In the genomic region with DNA sequence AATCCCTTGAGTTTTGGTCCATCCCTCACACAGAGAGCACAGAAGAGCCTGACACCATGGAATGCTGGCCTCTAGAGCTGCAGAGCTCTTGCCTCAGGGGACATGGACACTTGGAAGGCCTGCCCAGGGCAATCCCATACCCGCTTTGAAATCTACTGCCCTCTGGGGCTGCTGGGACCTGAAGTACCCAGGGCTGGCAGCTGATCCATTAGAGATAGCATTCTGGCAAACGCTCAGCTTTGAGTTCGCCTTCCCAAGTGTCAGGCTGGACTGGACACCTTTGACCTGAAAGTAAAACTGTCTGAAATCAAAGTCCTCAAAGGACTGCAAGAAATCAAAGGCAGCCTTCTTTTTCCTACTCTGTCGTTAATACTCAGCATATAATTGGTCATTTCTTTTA, we compare ENCODE assay signal across 15 mouse cellular contexts. TPM values are rescaled to one million over a fixed set of nuclear protein-coding genes. Genes with fewer than 3 reads are reported as not detected.
DNase-seq lines count a peak whose midpoint lies in the region; ATAC-seq and TF ChIP-seq lines count a peak whose summit lies in the region.
"Had no signal": no experiment of that assay in that cellular context is flagged by ENCODE, and none has a peak within 500 bp of the region (broad histone marks: within the 10 kb centered on the region; RNA-seq: fewer than 3 reads in every experiment).

No protein-coding gene starts in this region.

- no peak for DNase-seq in hindbrain, embryonic 14.5 days (ENCODE audit: low spot score)
- no peak for DNase-seq in midbrain, postnatal 0 days (ENCODE audit: low spot score)
- DNase-seq in midbrain, embryonic 11.5 days (ENCODE audit: low spot score, missing footprints): no peak
- peak; percentile 39 to 47 for DNase-seq in kidney, adult 8-10 months
- DNase-seq in spleen, adult 12 weeks (ENCODE audit: low spot score): no peak
- no peak for DNase-seq in heart, postnatal 14 days
- DNase-seq: adrenal gland, adult 8-10 months; gastrocnemius, postnatal 10 days had no signal

- no peaks in the 10 kb centered on the region for H3K9me3 ChIP-seq in hindbrain, embryonic 13.5 days
- H3K9me3 ChIP-seq in hindbrain, embryonic 14.5 days (ENCODE audit: control insufficient read depth, low read length): no peaks in the 10 kb centered on the region
- no peaks in the 10 kb centered on the region for H3K9me3 ChIP-seq in midbrain, postnatal 0 days (ENCODE audit: low read length)
- no peaks in the 10 kb centered on the region for H3K9me3 ChIP-seq in midbrain, embryonic 11.5 days (ENCODE audit: control insufficient read depth, low read length)
- no peaks in the 10 kb centered on the region for H3K9me3 ChIP-seq in limb, embryonic 15.5 days
- H3K9me3 ChIP-seq: forebrain, embryonic 12.5 days; heart, embryonic 13.5 days; liver, embryonic 15.5 days; midbrain, embryonic 10.5 days; neural tube, embryonic 13.5 days had no signal

- no peaks in the 10 kb centered on the region for H3K27me3 ChIP-seq in hindbrain, embryonic 13.5 days
- H3K27me3 ChIP-seq in hindbrain, embryonic 14.5 days (ENCODE audit: control insufficient read depth, insufficient read depth, low read length): no peaks in the 10 kb centered on the region
- H3K27me3 ChIP-seq in midbrain, postnatal 0 days (ENCODE audit: insufficient read depth, low read length): no peaks in the 10 kb centered on the region
- H3K27me3 ChIP-seq in midbrain, embryonic 11.5 days (ENCODE audit: control insufficient read depth, insufficient read depth, low read length): no peaks in the 10 kb centered on the region
- H3K27me3 ChIP-seq in limb, embryonic 15.5 days: no peaks in the 10 kb centered on the region
- H3K27me3 ChIP-seq: forebrain, embryonic 12.5 days; heart, embryonic 13.5 days; liver, embryonic 15.5 days; neural tube, embryonic 13.5 days had no signal

- H3K4me2 ChIP-seq in hindbrain, embryonic 13.5 days: no peak overlapping the region
- H3K4me2 ChIP-seq in hindbrain, embryonic 14.5 days (replicated peaks): no peak overlapping the region
- no peak overlapping the region for H3K4me2 ChIP-seq in midbrain, postnatal 0 days (ENCODE audit: low read depth, low read length, poor library complexity, severe bottlenecking)
- H3K4me2 ChIP-seq in midbrain, embryonic 11.5 days: no peak overlapping the region
- no peak overlapping the region for H3K4me2 ChIP-seq in limb, embryonic 15.5 days
- H3K4me2 ChIP-seq: forebrain, embryonic 12.5 days; heart, embryonic 13.5 days; liver, embryonic 15.5 days; neural tube, embryonic 13.5 days had no signal

- intact Hi-C loops in heart, postnatal 14 days (cut with DNase I): no loop called here

- no peak for TF ChIP-seq CTCF in midbrain, postnatal 0 days (IDR thresholded peaks at IDR 0.05)

- no peaks in the 10 kb centered on the region for H3K36me3 ChIP-seq in hindbrain, embryonic 13.5 days
- no peaks in the 10 kb centered on the region for H3K36me3 ChIP-seq in hindbrain, embryonic 14.5 days (replicated peaks; ENCODE audit: control insufficient read depth, insufficient read depth)
- H3K36me3 ChIP-seq in midbrain, postnatal 0 days (ENCODE audit: insufficient read depth, low read length): no peaks in the 10 kb centered on the region
- H3K36me3 ChIP-seq in midbrain, embryonic 11.5 days (ENCODE audit: control insufficient read depth, insufficient read depth, low read length): no peaks in the 10 kb centered on the region
- no peaks in the 10 kb centered on the region for H3K36me3 ChIP-seq in limb, embryonic 15.5 days
- H3K36me3 ChIP-seq: forebrain, embryonic 12.5 days; heart, embryonic 13.5 days; liver, embryonic 15.5 days; midbrain, embryonic 10.5 days; neural tube, embryonic 13.5 days had no signal

- H3K9ac ChIP-seq in hindbrain, embryonic 13.5 days: no peak overlapping the region
- no peak overlapping the region for H3K9ac ChIP-seq in hindbrain, embryonic 14.5 days
- no peak overlapping the region for H3K9ac ChIP-seq in midbrain, postnatal 0 days (replicated peaks; ENCODE audit: low read length, poor library complexity, severe bottlenecking)
- H3K9ac ChIP-seq in midbrain, embryonic 11.5 days (ENCODE audit: low read length): no peak overlapping the region
- no peak overlapping the region for H3K9ac ChIP-seq in limb, embryonic 15.5 days
- H3K9ac ChIP-seq: forebrain, embryonic 12.5 days; heart, embryonic 13.5 days; liver, embryonic 15.5 days; neural tube, embryonic 13.5 days had no signal

- H3K4me3 ChIP-seq in hindbrain, embryonic 13.5 days: no peak overlapping the region
- no peak overlapping the region for H3K4me3 ChIP-seq in hindbrain, embryonic 14.5 days (replicated peaks; ENCODE audit: low read length)
- no peak overlapping the region for H3K4me3 ChIP-seq in midbrain, postnatal 0 days (ENCODE audit: low read depth, low read length)
- no peak overlapping the region for H3K4me3 ChIP-seq in midbrain, embryonic 11.5 days (ENCODE audit: low read depth, low read length)
- H3K4me3 ChIP-seq in limb, embryonic 15.5 days: no peak overlapping the region
- H3K4me3 ChIP-seq: forebrain, embryonic 12.5 days; heart, embryonic 13.5 days; liver, embryonic 15.5 days; midbrain, embryonic 10.5 days; neural tube, embryonic 13.5 days had no signal

- 74% methylated on average over 4 of the region's 4 CpGs for WGBS in hindbrain, embryonic 13.5 days
- WGBS in hindbrain, embryonic 14.5 days: 70% methylated on average over 4 of the region's 4 CpGs
- 71% methylated on average over 4 of the region's 4 CpGs for WGBS in midbrain, postnatal 0 days
- WGBS in midbrain, embryonic 11.5 days: 76% methylated on average over 4 of the region's 4 CpGs
- WGBS in limb, embryonic 15.5 days: 38% methylated on average over 4 of the region's 4 CpGs

- no peak for ATAC-seq in hindbrain, embryonic 13.5 days (ENCODE audit: low FRiP score)
- ATAC-seq in hindbrain, embryonic 14.5 days (ENCODE audit: low FRiP score): no peak
- peak; percentile 39; the same call in 1 of the 2 replicates for ATAC-seq in midbrain, postnatal 0 days (ENCODE audit: low FRiP score)
- ATAC-seq in midbrain, embryonic 11.5 days (ENCODE audit: low FRiP score): no peak
- no peak for ATAC-seq in limb, embryonic 15.5 days (ENCODE audit: insufficient number of reproducible peaks, low FRiP score, low TSS enrichment, low read depth)

- H3K27ac ChIP-seq in hindbrain, embryonic 13.5 days: peak overlapping the region; percentile 46; the same call in 1 of the 2 replicates
- no peak overlapping the region for H3K27ac ChIP-seq in hindbrain, embryonic 14.5 days
- H3K27ac ChIP-seq in midbrain, postnatal 0 days (ENCODE audit: low read depth, low read length): no peak overlapping the region
- H3K27ac ChIP-seq in midbrain, embryonic 11.5 days (ENCODE audit: low read depth, low read length): no peak overlapping the region
- peak overlapping the region; percentile 83 for H3K27ac ChIP-seq in limb, embryonic 15.5 days
- H3K27ac ChIP-seq: forebrain, embryonic 12.5 days; heart, embryonic 13.5 days; liver, embryonic 15.5 days; midbrain, embryonic 10.5 days; neural tube, embryonic 13.5 days had no signal

- no peaks in the 10 kb centered on the region for H3K4me1 ChIP-seq in hindbrain, embryonic 13.5 days (replicated peaks)
- no peaks in the 10 kb centered on the region for H3K4me1 ChIP-seq in hindbrain, embryonic 14.5 days (replicated peaks; ENCODE audit: control insufficient read depth, insufficient read depth, low read length)
- 0 out of 2 replicates have a peak, but pooled peaks cover 3% of the 10 kb centered on the region for H3K4me1 ChIP-seq in midbrain, postnatal 0 days (ENCODE audit: insufficient read depth, low read length)
- H3K4me1 ChIP-seq in midbrain, embryonic 11.5 days (ENCODE audit: control insufficient read depth, insufficient read depth, low read length): no peaks in the 10 kb centered on the region
- H3K4me1 ChIP-seq in limb, embryonic 15.5 days: peaks cover 10% of the 10 kb centered on the region
- H3K4me1 ChIP-seq: forebrain, embryonic 12.5 days; liver, embryonic 15.5 days; midbrain, embryonic 10.5 days had no signal

RNA-seq across cellular contexts. Expression of gene Pkd1l1, which starts 15.0 kb away (rescaled TPM):
- polyA plus RNA-seq in hindbrain, embryonic 13.5 days (2015; fragmentation: Nextera tagmentation; extraction: Ambion mirVana): 0.08 and 0.10 TPM in 2 replicates
- 0.03 and 0.31 TPM in 2 replicates for polyA plus RNA-seq in hindbrain, embryonic 14.5 days (2014; fragmentation: Nextera tagmentation; extraction: Ambion mirVana)
- 0.22 and 1.6 TPM in 2 replicates for total RNA-seq in midbrain, postnatal 0 days (2014; rRNA removed)
- 0.27 and 0.57 TPM in 2 replicates for polyA plus RNA-seq in midbrain, postnatal 0 days (2015; fragmentation: Nextera tagmentation; extraction: Ambion mirVana)
- polyA plus RNA-seq in midbrain, embryonic 11.5 days (2014; fragmentation: Nextera tagmentation; extraction: Ambion mirVana): not detected in 2 replicates
- 0.08 and 0.09 TPM in 2 replicates for polyA plus RNA-seq in limb, embryonic 15.5 days (2015; fragmentation: Nextera tagmentation; extraction: Ambion mirVana)
- under 1 TPM; 0.05 TPM for total RNA-seq in heart, postnatal 14 days (2021)

RNA-seq across cellular contexts. Expression of gene Hus1, which starts 52.9 kb away (rescaled TPM):
- 9.7 and 9.9 TPM in 2 replicates for polyA plus RNA-seq in hindbrain, embryonic 13.5 days (2015; fragmentation: Nextera tagmentation; extraction: Ambion mirVana)
- 10.2 and 12.7 TPM in 2 replicates for polyA plus RNA-seq in hindbrain, embryonic 14.5 days (2014; fragmentation: Nextera tagmentation; extraction: Ambion mirVana)
- 17.0 and 18.9 TPM in 2 replicates for total RNA-seq in midbrain, postnatal 0 days (2014; rRNA removed)
- 7.2 and 8.7 TPM in 2 replicates for polyA plus RNA-seq in midbrain, postnatal 0 days (2015; fragmentation: Nextera tagmentation; extraction: Ambion mirVana)
- 22.0 and 22.6 TPM in 2 replicates for polyA plus RNA-seq in midbrain, embryonic 11.5 days (2014; fragmentation: Nextera tagmentation; extraction: Ambion mirVana)
- polyA plus RNA-seq in limb, embryonic 15.5 days (2015; fragmentation: Nextera tagmentation; extraction: Ambion mirVana): 11.1 and 11.6 TPM in 2 replicates
- 10 to 100 TPM; 10.8 to 12.1 TPM for total RNA-seq in heart, postnatal 14 days (2021)

Comparison
In these comparisons a context has a peak if more than half of its experiments do, and no peak if none do; other contexts are left out.
1. H3K27ac ChIP-seq: peak in hindbrain, embryonic 13.5 days (single experiment) and limb, embryonic 15.5 days (single experiment); none in hindbrain, embryonic 14.5 days (single experiment), midbrain, postnatal 0 days (single experiment) and midbrain, embryonic 11.5 days (single experiment).
2. DNase-seq: peak in kidney, adult 8-10 months (2 of 2); none in hindbrain, embryonic 14.5 days (single experiment), midbrain, postnatal 0 days (single experiment), midbrain, embryonic 11.5 days (single experiment), spleen, adult 12 weeks (single experiment) and heart, postnatal 14 days (0 of 2).